Mouse (Mus musculus) stomach, postnatal 0 days (tissue): ENCODE measurements around the gene Zfp599.
"Not testable (repeated sequence)": the region's sequence is repeated elsewhere in the genome, so short reads cannot be mapped to it uniquely, and the experiment has no call there.

Experiments
- CTCF ChIP-seq: IDR thresholded peaks from 2 replicates; pipeline ENCODE4 v1.5.1; 2016; ENCODE audit warnings: antibody characterized with exemption, low read depth, mild to moderate bottlenecking, moderate library complexity
- EP300 ChIP-seq: optimal IDR thresholded peaks from 2 replicates; pipeline ENCODE3; 2016; ENCODE audit warnings: antibody characterized with exemption

- not testable (repeated sequence) for TF ChIP-seq EP300, CTCF
Observed at GRCm38 (mm10) chr9:22307920-22308262, 48.2 kb upstream of the Zfp599 start.
